Mouse (Mus musculus) kidney, adult 2 months (tissue): Measurements from ENCODE around the gene Scube3. TPM values are rescaled to one million over a fixed set of nuclear protein-coding genes. Genes with fewer than 3 reads are reported as not detected.

Experiments used
- DNase-seq: peaks from one replicate; pipeline ENCODE4 v3.0.0; 2021
- H3K27ac ChIP-seq: fragments of 200-500 bp; 2 replicates; pipeline ENCODE4 v1.5.1; 2012; ENCODE audit warnings: low read depth, low read length, control low read depth, inconsistent platforms; ENCODE audit not compliant: insufficient read depth
- H3K27me3 ChIP-seq: fragments of 200-500 bp; replicated peaks from 2 replicates; pipeline ENCODE4 v1.6.1; 2012; ENCODE audit warnings: mild to moderate bottlenecking, moderate library complexity, low read length, inconsistent platforms; ENCODE audit not compliant: control insufficient read depth, insufficient read depth
- H3K36me3 ChIP-seq: fragments of 200-500 bp; 2 replicates; pipeline ENCODE4 v1.6.1; 2012; ENCODE audit warnings: mild to moderate bottlenecking, moderate library complexity, low read length, inconsistent platforms; ENCODE audit not compliant: control insufficient read depth, insufficient read depth
- H3K4me1 ChIP-seq: fragments of 200-500 bp; 2 replicates; pipeline ENCODE4 v1.6.1; 2011; ENCODE audit warnings: low read length; ENCODE audit not compliant: control insufficient read depth, insufficient read depth
- H3K4me3 ChIP-seq: fragments of 200-500 bp; 2 replicates; pipeline ENCODE4 v1.5.1; 2011; ENCODE audit warnings: mild to moderate bottlenecking, low read depth, low read length, control low read depth; ENCODE audit not compliant: insufficient read depth
- CTCF ChIP-seq: fragments of 200-500 bp; conservative IDR thresholded peaks from 2 replicates; pipeline ENCODE4 v1.5.1; 2011; ENCODE audit warnings: low read depth, mild to moderate bottlenecking, control low read depth, low read length, moderate library complexity, mixed read lengths; ENCODE audit not compliant: insufficient read depth, insufficient read length
- POLR2A ChIP-seq: fragments of 200-500 bp; IDR thresholded peaks from one replicate; pipeline ENCODE4 v1.6.1; 2011; ENCODE audit warnings: low read depth, low read length, control low read depth
- WGBS: fragments of 180-500 bp; shearing (Covaris S2); methylation state at CpG from one replicate; pipeline ENCODE4 v1.1.7; 2018; 5-methylcytosine and 5-hydroxymethylcytosine counted together
- polyA plus RNA-seq: library from polyadenylated mRNA; depleted of rRNA; stranded (reverse); fragments of >200 nt; gene quantifications from 2 replicates; pipeline ENCODE4 v1.2.3, GENCODE M21; 2012

Gene Scube3
- polyA plus RNA-seq, 1 experiment: 2.4 TPM

GRCm38 (mm10) chr17:28153095-28153494 is 11.2 kb downstream of the Scube3 start:
- no peak overlapping the region for H3K4me3 ChIP-seq
- TF ChIP-seq POLR2A (no peak), CTCF (no peak)
- 64% methylated on average over 6 of the region's 6 CpGs for WGBS
- no peaks in the 10 kb centered on the region for H3K36me3 ChIP-seq
- H3K27ac ChIP-seq: no peak overlapping the region
- no peak for DNase-seq
- no peaks in the 10 kb centered on the region for H3K27me3 ChIP-seq
- no peaks in the 10 kb centered on the region for H3K4me1 ChIP-seq

DNA sequence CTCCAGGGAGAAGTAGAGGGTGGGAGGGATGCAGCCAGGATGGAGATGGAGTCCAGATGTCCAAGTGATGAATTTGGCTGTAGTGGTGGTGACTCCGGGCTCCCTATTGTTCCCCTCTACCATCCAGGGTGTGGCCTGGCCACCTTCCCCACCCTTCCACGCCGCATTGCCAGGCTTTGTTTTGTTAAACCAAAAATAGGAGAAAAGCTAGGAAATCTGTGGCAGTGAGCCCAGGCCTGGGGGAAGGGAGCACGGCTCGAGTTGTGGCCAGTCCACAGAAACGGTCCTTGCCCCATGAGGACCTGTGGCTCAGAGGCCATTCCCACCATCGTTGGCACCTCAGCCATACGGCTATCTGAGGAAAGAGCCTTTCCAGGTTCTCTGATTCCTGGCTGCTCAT is 13.0 kb downstream of the Scube3 start:
- H3K27ac ChIP-seq: no peak overlapping the region
- H3K36me3 ChIP-seq: no peaks in the 10 kb centered on the region
- no peaks in the 10 kb centered on the region for H3K27me3 ChIP-seq
- no peaks in the 10 kb centered on the region for H3K4me1 ChIP-seq
- peak; percentile 25 for DNase-seq
- TF ChIP-seq POLR2A (no peak), CTCF (no peak)
- WGBS: 69% methylated on average over 8 of the region's 8 CpGs
- no peak overlapping the region for H3K4me3 ChIP-seq

- DNase-seq: no peak
- H3K27ac ChIP-seq: no peak overlapping the region
- WGBS: 45% methylated on average over 10 of the region's 10 CpGs
Measured at GRCm38 (mm10) chr17:28160361-28160760, 18.4 kb downstream of the Scube3 start.

GRCm38 (mm10) chr17:28161310-28161881 is 19.5 kb downstream of the Scube3 start:
- 41% methylated on average over 11 of the region's 11 CpGs for WGBS
- Histone ChIP-seq H3K27ac (no peak overlapping the region), H3K4me3 (no peak overlapping the region), H3K4me1 (no peaks in the 10 kb centered on the region), H3K27me3 (no peaks in the 10 kb centered on the region), H3K36me3 (no peaks in the 10 kb centered on the region)
- TF ChIP-seq POLR2A: no peak
- no peak for TF ChIP-seq CTCF
- no peak for DNase-seq

More at GRCm38 (mm10) chr17:28160361-28160760, 18.4 kb downstream of the Scube3 start:
- Histone ChIP-seq H3K36me3 (no peaks in the 10 kb centered on the region), H3K4me1 (no peaks in the 10 kb centered on the region), H3K27me3 (no peaks in the 10 kb centered on the region), H3K4me3 (no peak overlapping the region)
- TF ChIP-seq CTCF: no peak
- no peak for TF ChIP-seq POLR2A

- no peaks in the 10 kb centered on the region for H3K27me3 ChIP-seq
- TF ChIP-seq POLR2A: no peak
- TF ChIP-seq CTCF: peak; percentile 94; the same call in 1 of the 2 replicates
- WGBS: 11% methylated on average over 6 of the region's 6 CpGs
- H3K36me3 ChIP-seq: no peaks in the 10 kb centered on the region
- DNase-seq: peak; percentile 71
- no peak overlapping the region for H3K27ac ChIP-seq
- no peak overlapping the region for H3K4me3 ChIP-seq
- H3K4me1 ChIP-seq: no peaks in the 10 kb centered on the region
Measured at GRCm38 (mm10) chr17:28163666-28164065, 21.7 kb downstream of the Scube3 start.

GRCm38 (mm10) chr17:28170460-28171305 is 28.7 kb downstream of the Scube3 start:
- no peaks in the 10 kb centered on the region for H3K27me3 ChIP-seq
- no peak for TF ChIP-seq POLR2A
- TF ChIP-seq CTCF: no peak
- DNase-seq: no peak
- no peak overlapping the region for H3K27ac ChIP-seq
- 80% methylated on average over 6 of the region's 6 CpGs for WGBS
- no peaks in the 10 kb centered on the region for H3K36me3 ChIP-seq
- no peaks in the 10 kb centered on the region for H3K4me1 ChIP-seq
- no peak overlapping the region for H3K4me3 ChIP-seq

DNA sequence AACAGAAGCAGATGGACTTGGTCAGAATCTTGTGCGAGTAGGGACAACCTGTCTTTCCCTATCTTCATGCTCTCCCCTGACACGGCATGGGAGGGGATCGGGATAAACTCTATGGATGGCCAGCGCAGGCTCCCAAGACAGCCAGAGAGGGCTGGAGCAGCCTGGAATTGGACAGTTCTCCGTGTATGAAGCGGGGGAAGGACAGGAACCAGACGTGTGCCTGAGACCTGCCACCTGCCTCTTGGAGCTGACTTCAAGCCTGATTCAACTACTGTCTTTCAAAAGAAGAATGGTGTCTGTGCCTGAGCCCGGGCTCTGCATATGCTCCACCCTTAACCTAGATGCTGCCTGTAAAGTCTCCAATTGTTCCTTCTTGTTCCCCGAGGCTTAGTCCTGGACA is 30.7 kb downstream of the Scube3 start:
- Histone ChIP-seq H3K4me3 (no peak overlapping the region), H3K4me1 (peaks cover 4% of the 10 kb centered on the region), H3K27ac (no peak overlapping the region), H3K27me3 (no peaks in the 10 kb centered on the region), H3K36me3 (no peaks in the 10 kb centered on the region)
- no peak for TF ChIP-seq CTCF
- TF ChIP-seq POLR2A: no peak
- no peak for DNase-seq
- 57% methylated on average over 9 of the region's 9 CpGs for WGBS
